Mouse (Mus musculus): ENCODE measurements around the gene Tdrd7. TPM values are rescaled to one million over a fixed set of nuclear protein-coding genes. Genes with fewer than 3 reads are reported as not detected.

Gene Tdrd7
- 10 to 100 TPM; 16.8 to 21.0 TPM for total RNA-seq (2021)
- long read RNA-seq, experiment 1, transcript Tdrd7-201 (17 exons, 3,716 nt), result major isoform, 15 of 29 reads
- long read RNA-seq, experiment 1, partial matches to known transcripts, result 3 of 29 reads
- long read RNA-seq, experiment 1, other reads (novel, unspliced or antisense), result 11 of 29 reads
- long read RNA-seq, experiment 2, transcript Tdrd7-201 (17 exons, 3,716 nt), result major isoform, 11 of 15 reads
- long read RNA-seq, experiment 2, partial matches to known transcripts, result 1 of 15 reads
- long read RNA-seq, experiment 2, other reads (novel, unspliced or antisense), result 3 of 15 reads

DNA sequence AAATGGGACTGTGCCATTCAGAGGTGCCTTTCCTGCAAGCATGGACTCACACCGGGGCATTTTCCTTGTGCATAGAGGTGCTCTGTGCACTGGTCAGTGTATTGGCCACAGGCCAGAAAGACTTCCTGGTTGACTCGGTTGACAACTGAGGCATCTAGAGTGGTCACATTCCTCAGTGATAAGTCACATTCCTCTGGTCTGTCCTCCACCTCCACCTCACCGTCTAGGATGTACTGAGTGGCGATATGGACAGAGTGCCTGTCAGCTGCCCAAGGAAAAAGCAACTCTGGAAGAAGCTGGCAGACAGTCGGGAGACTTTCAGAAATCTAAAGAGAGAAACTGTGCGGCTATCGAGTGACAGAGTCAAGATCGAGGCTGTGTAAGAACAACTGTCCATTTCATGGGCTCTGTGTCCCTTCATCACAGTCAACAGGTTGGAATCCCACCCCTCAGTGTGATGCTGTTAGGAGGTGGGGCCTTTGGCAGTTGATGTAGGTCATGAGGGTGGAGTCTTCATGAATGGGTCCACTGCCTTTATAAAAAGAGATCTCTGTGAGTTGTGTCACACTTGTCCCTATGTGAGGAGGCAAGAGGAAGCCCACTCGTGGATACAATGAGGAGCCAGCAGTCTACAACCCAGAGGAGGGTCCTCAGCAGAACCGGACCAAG lies at the start of gene Tdrd7:
TSS of gene Tdrd7 (plus strand) at position 564 of the 669 bp plus-strand sequence.
- DNase-seq, result no peak

DNA sequence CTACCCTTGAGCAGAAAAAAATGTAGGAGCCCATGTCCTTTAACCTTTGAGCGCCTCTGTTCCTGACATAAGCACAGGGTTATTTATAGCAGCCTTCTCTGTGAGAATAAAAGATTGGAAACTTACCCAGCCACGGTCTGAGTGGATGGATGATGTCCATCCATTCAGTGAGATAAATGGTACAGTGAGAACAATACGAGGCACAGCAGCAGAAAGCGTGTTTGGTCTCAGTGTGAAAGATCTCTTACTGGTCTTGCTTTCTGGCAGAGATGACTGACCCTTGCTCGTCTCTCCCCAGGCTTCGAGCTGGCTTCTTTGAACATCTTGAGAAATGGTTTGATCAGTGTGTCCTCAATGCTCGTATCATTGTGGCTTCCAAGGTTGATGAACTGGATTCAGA lies 48.0 kb upstream of the Tdrd7 start:
- no peak for DNase-seq

DNA sequence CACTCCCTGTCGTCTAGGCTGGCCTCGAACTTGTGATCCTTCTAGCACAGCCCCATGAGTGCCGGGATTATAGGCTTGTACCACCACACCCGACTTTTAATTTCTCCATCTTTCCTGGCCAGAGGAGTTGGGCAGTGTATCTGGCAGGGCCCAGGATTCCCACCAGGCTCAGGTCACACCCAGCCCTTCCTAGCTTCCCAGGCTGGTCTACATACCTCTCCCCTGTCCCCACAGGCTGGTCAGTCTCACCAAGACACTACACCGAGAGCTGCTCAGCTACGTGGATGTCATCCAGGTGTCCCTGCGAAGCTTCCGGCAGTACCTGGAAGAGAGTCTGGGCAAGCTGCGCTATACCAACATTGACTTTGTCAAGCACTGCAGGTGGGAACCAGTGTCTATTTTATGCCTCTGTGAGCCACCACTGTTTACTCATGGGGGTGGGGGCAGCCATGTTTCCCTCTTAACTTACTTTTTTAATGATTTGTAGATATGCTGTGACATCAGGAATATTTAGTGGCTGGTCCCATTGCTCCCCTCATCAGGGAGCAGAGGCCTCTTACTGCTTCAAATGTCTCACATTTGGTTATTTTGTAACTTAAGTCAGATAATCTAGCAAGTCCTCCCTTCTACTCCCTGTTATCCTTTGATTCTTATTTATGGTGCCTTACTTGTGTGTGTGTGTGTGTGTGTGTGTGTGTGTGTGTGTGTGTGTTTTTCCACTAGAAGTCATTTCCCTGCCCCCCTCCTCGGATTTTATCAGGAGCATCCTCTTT lies 43.3 kb upstream of the Tdrd7 start:
- DNase-seq, result no peak

DNA sequence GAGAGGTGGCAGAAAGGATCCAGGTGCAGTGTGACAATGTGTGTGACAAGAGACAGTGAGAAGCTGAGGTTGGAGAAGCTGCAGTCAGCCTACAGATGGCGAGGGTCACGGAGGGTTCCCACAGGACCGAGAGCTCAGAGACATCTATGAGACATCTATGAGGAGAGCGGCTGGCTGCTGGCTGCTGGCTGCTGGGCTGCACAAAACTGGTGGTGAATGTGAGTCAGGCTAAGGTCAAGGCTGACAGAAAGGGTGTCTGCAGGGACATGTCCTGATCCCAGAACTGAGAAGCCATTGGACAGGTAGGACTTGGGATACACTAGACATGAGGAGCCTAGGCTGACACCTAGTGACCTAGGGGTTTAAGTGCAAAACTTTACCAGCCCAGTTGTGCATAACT lies 41.1 kb upstream of the Tdrd7 start:
- DNase-seq, result no peak

DNA sequence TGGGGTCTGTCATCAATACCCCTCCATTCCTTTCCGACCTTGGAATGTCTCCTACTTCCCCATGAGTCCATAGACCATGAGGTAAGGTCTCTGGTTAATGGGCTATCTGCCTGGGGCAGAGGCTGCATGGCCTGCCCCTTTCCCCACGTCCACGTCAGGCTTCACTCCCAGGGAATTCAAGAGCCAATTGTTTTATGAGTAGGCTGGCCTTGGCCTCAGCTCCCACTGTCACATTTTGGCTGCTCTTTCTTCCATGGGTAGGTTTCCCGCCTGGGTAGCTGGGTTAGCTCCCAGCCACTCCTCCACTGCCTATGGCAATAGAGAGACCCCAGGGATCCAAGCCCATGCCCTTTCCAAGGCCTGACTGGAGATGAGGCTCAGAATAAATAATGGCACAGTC lies 36.6 kb upstream of the Tdrd7 start:
- DNase-seq, result peak; percentile 34

- DNase-seq, result peak; percentile 71
Measured at GRCm38 (mm10) chr4:45941628-45942044, 23.5 kb upstream of the Tdrd7 start.

DNA sequence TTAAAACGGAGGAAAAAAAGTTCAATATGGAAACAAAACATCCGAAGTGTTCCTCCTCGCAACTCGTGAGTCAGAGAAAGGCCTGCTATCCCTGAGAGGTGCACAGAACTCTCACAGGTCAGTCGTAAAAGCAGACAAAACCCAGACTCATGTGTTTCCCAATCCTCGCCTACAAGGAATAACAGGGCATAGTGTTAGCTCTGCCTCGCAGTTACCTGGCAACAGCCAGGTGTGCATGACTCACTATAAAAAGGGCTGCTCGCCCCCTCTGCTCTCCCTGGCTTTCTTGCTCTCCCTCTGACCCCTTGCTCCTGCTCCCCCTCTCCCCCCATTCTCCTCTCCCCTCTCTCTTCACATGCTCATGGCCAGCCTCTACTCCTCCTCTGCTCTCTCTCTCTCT lies 17.4 kb upstream of the Tdrd7 start:
- no peak for DNase-seq

- DNase-seq, result peak; percentile 46
Measured at GRCm38 (mm10) chr4:45949109-45949848, 15.9 kb upstream of the Tdrd7 start.

GRCm38 (mm10) chr4:45951830-45952229 lies 13.3 kb upstream of the Tdrd7 start:
- no peak for DNase-seq

GRCm38 (mm10) chr4:45953025-45953919 lies 11.9 kb upstream of the Tdrd7 start:
- DNase-seq, result no peak

GRCm38 (mm10) chr4:45955235-45955634 lies 9.9 kb upstream of the Tdrd7 start:
- DNase-seq, result no peak

DNA sequence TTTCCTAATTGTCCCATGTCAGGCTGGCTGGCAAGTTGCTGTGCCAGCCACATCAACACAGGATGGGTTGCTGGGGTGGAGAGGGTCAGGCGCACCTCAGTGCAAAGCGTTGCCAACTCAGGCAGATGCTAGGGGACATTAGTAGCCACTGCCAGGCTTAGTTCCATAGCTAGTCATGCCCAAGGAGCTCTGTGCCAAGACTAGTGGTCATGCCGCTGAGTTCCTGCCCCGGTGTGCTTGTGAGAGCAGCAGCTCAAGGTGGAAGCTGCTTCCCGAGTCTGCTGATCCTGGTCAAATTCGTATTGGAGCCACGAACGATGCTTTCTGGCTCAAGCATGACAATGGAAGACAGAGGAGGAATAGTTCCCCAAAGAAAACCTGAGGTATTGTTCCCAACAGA lies 9.0 kb upstream of the Tdrd7 start:
- DNase-seq, result no peak

DNA sequence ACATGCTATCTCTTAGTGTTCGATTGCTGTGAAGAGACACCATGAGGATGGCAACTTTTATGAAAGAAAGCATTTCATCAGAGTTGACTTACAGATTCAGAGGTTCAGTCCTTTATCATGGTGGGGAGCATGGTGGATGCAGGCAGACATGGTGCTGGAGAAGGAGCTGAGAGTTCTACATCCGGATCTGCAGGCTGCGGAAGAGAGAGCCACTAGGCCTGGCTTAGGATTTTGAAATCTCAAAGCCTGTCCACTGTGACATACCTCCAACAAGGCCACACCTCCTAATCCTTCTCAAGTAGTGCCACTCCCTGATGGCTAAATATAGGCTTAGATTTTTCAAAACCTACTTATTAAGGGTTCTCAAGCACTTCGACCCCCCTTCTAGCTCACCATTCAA lies 8.4 kb upstream of the Tdrd7 start:
- DNase-seq, result no peak

- peak; percentile 43 for DNase-seq
Measured at GRCm38 (mm10) chr4:45965737-45966447, 758 bp downstream of the Tdrd7 start.

GRCm38 (mm10) chr4:45966716-45967115 lies 1.6 kb downstream of the Tdrd7 start:
- no peak for DNase-seq

GRCm38 (mm10) chr4:45967479-45968341 lies 2.6 kb downstream of the Tdrd7 start:
- DNase-seq, result no peak

GRCm38 (mm10) chr4:45969051-45969450 lies 3.9 kb downstream of the Tdrd7 start:
- DNase-seq, result no peak

DNA sequence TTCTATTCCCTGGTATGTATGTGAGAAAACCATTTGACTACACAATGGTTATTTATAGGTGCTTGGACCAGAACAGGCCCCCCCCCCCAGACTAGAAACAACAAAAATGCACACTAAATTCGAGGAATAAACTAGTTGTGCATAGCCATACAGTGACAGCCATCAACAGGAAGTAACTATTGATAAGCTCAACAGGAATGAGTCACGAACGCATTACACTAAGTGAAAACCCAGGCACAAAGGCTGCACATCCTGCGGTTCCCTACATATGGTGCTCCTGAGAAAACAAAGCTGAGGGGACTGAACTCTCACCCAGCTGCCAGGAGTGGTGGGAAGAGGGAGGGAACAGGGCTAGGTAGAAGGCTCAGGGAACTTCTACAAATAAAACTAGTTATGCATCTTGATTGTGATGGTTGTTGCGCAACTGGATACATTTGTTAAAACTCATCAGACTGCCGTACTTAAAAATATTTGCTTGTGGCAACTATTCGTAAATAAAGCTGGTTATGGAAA lies 5.0 kb downstream of the Tdrd7 start:
- DNase-seq, result no peak

GRCm38 (mm10) chr4:45971806-45972447 lies 6.8 kb downstream of the Tdrd7 start:
- DNase-seq, result peak; percentile 100
